8 mouse cellular contexts compared by ENCODE assay signal in the genomic region with DNA sequence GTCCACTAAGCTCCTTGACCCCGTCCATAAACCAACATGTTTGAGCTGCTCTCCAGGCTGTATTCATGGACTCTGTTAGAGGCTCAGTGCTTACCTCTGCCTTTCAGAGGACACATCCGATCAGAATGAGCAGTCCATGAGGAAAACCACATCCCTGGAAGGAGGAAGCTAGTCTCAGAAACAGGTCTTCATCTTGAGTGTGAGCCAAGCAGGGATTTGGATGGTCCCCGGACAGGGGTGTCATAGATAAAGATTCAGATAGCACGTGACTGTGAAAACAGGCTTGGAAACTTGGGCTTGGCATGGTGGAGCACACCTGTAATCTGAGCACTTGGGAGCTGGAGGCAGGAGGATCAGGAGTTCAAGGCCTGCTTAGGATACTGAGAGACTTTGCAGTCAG. TPM values are rescaled to one million over a fixed set of nuclear protein-coding genes. Genes with fewer than 3 reads are reported as not detected.
DNase-seq lines count a peak whose midpoint lies in the region; ATAC-seq and TF ChIP-seq lines count a peak whose summit lies in the region.

No protein-coding gene starts in this region.

- peaks cover 74% of the 10 kb centered on the region for H3K79me2 ChIP-seq in macrophage (ENCODE audit: inconsistent target)

- peaks cover 55% of the 10 kb centered on the region for H3K4me1 ChIP-seq in erythroblast, embryonic 14.5 days (ENCODE audit: control insufficient read depth)
- peaks cover 34% of the 10 kb centered on the region for H3K4me1 ChIP-seq in E14TG2a.4 (replicated peaks; ENCODE audit: low read depth, low read length)
- H3K4me1 ChIP-seq in hindbrain, embryonic 11.5 days (replicated peaks; ENCODE audit: control insufficient read depth, insufficient read depth, low read length): peaks cover 5% of the 10 kb centered on the region; the same call in 1 of the 2 replicates

- H3K36me3 ChIP-seq in erythroblast, embryonic 14.5 days (ENCODE audit: control insufficient read depth): peaks cover 60% of the 10 kb centered on the region
- H3K36me3 ChIP-seq in E14TG2a.4 (ENCODE audit: insufficient read depth, low read length): no peaks in the 10 kb centered on the region; the same call in 1 of the 2 replicates
- no peaks in the 10 kb centered on the region for H3K36me3 ChIP-seq in hindbrain, embryonic 11.5 days (ENCODE audit: control insufficient read depth, insufficient read depth, low read length)
- H3K36me3 ChIP-seq in macrophage (ENCODE audit: inconsistent target): no peaks in the 10 kb centered on the region

- H3K27me3 ChIP-seq in erythroblast, embryonic 14.5 days (ENCODE audit: control insufficient read depth): no peaks in the 10 kb centered on the region
- no peaks in the 10 kb centered on the region for H3K27me3 ChIP-seq in E14TG2a.4 (ENCODE audit: insufficient read depth, low read length)
- no peaks in the 10 kb centered on the region for H3K27me3 ChIP-seq in hindbrain, embryonic 11.5 days (ENCODE audit: control insufficient read depth, insufficient read depth, low read length)

- H3K9me3 ChIP-seq in erythroblast, embryonic 14.5 days (ENCODE audit: control insufficient read depth, low read length): no peaks in the 10 kb centered on the region
- no peaks in the 10 kb centered on the region for H3K9me3 ChIP-seq in E14TG2a.4 (ENCODE audit: low read length)
- H3K9me3 ChIP-seq in hindbrain, embryonic 11.5 days (ENCODE audit: control insufficient read depth, low read length): no peaks in the 10 kb centered on the region

- TF ChIP-seq CTCF in E14TG2a.4 (conservative IDR thresholded peaks at IDR 0.05; ENCODE audit: low read length): no peak

- intact Hi-C loops in left cerebral cortex, postnatal 25 days (cut with DNase I): no loop called here

- H3K9ac ChIP-seq in hindbrain, embryonic 11.5 days (ENCODE audit: low read depth, low read length): peak overlapping the region; percentile 37; the same call in 1 of the 2 replicates

- peak overlapping the region; percentile 45 for H3K4me2 ChIP-seq in hindbrain, embryonic 11.5 days (replicated peaks; ENCODE audit: low read depth, low read length)

- H3K4me3 ChIP-seq in erythroblast, embryonic 14.5 days (replicated peaks): peak overlapping the region; percentile 77
- H3K4me3 ChIP-seq in E14TG2a.4 (replicated peaks; ENCODE audit: low read length) (peak overlapping the region; percentile 82), macrophage (ENCODE audit: inconsistent target) (peak overlapping the region; percentile 71)
- peak overlapping the region; percentile 55 for H3K4me3 ChIP-seq in hindbrain, embryonic 11.5 days (ENCODE audit: low read depth, low read length)

- WGBS in hindbrain, embryonic 11.5 days: 59% methylated on average over 4 of the region's 4 CpGs
- 22% methylated on average over 4 of the region's 4 CpGs for WGBS in macrophage (ENCODE audit: missing documents)

- no peak for ATAC-seq in erythroblast, adult 5-6 weeks (replicated peaks; ENCODE audit: low FRiP score, poor library complexity, severe bottlenecking)
- no peak for ATAC-seq in hindbrain, embryonic 11.5 days (ENCODE audit: low FRiP score)
- no peak for ATAC-seq in granulocyte monocyte progenitor cell, adult 5-6 weeks (replicated peaks; ENCODE audit: poor library complexity, severe bottlenecking)

- no peak for DNase-seq in hindbrain, embryonic 11.5 days (ENCODE audit: low spot score)
- no peak for DNase-seq in left cerebral cortex, postnatal 25 days (ENCODE audit: low spot score in 2 of 2)
- no peak for DNase-seq in kidney, postnatal 14 days

- no peak overlapping the region for H3K27ac ChIP-seq in hindbrain, embryonic 11.5 days (ENCODE audit: low read depth, low read length)
- peak overlapping the region; percentile 95 for H3K27ac ChIP-seq in macrophage

RNA-seq across cellular contexts. Expression of gene Cdkn1b, which starts 9.7 kb away (rescaled TPM):
- 6.9 and 7.0 TPM in 2 replicates for polyA plus RNA-seq in erythroblast, embryonic 14.5 days (2012)
- total RNA-seq in erythroblast, adult 5-6 weeks (2015; ENCODE audit: low replicate concordance): 256 and 258 TPM in 2 replicates
- total RNA-seq in erythroblast, adult 5-6 weeks (2017; ENCODE audit: low replicate concordance): 354 and 386 TPM in 2 replicates
- polyA plus RNA-seq in hindbrain, embryonic 11.5 days (2014; fragmentation: Nextera tagmentation; extraction: Ambion mirVana): 23.9 and 24.1 TPM in 2 replicates
- 10 to 100 TPM; 14.1 to 72.0 (median 31.5) TPM for total RNA-seq in macrophage (2018; cell fraction: chromatin; rRNA removed)
- total RNA-seq in macrophage (2018; cell fraction: cytosol; rRNA removed): 10 to 100 TPM; 12.9 to 44.8 (median 20.9) TPM
- total RNA-seq in macrophage (2018; cell fraction: nucleus; rRNA removed): 10 to 100 TPM; 18.9 to 91.9 (median 37.5) TPM
- polyA plus RNA-seq in macrophage (2018): 13.0 to 49.2 TPM (median 33.8 TPM) in 3 replicates
- total RNA-seq in granulocyte monocyte progenitor cell, adult 5-6 weeks (2014; fragmentation: Nextera tagmentation): 16.9 and 18.1 TPM in 2 replicates
- 38.5 and 38.7 TPM in 2 replicates for total RNA-seq in granulocyte monocyte progenitor cell, adult 5-6 weeks (2017)
- total RNA-seq in left cerebral cortex, postnatal 25 days (2021): 10 to 100 TPM; 40.3 to 43.2 TPM

RNA-seq across cellular contexts. Expression of gene Gpr19, which starts 31.5 kb away (rescaled TPM):
- 0.36 and 0.61 TPM in 2 replicates for polyA plus RNA-seq in erythroblast, embryonic 14.5 days (2012)
- 2.7 and 5.0 TPM in 2 replicates for total RNA-seq in erythroblast, adult 5-6 weeks (2015; ENCODE audit: low replicate concordance)
- total RNA-seq in erythroblast, adult 5-6 weeks (2017; ENCODE audit: low replicate concordance): 2.1 and 8.3 TPM in 2 replicates
- 27.7 and 29.4 TPM in 2 replicates for polyA plus RNA-seq in hindbrain, embryonic 11.5 days (2014; fragmentation: Nextera tagmentation; extraction: Ambion mirVana)
- total RNA-seq in macrophage (2018; cell fraction: chromatin; rRNA removed): 1 to 10 TPM; 1.7 to 9.3 (median 4.4) TPM
- total RNA-seq in macrophage (2018; cell fraction: cytosol; rRNA removed): 1 to 10 TPM; 1.1 to 3.4 (median 1.8) TPM
- total RNA-seq in macrophage (2018; cell fraction: nucleus; rRNA removed): 1 to 10 TPM; 1.2 to 8.8 (median 3.6) TPM
- 2.1 to 4.4 TPM (median 2.6 TPM) in 3 replicates for polyA plus RNA-seq in macrophage (2018)
- total RNA-seq in granulocyte monocyte progenitor cell, adult 5-6 weeks (2014; fragmentation: Nextera tagmentation): 14.1 and 16.7 TPM in 2 replicates
- total RNA-seq in granulocyte monocyte progenitor cell, adult 5-6 weeks (2017): 6.6 TPM in 2 replicates
- total RNA-seq in left cerebral cortex, postnatal 25 days (2021): 10 to 100 TPM; 25.3 to 27.3 TPM

RNA-seq across cellular contexts. Expression of gene Apold1, which starts 51.6 kb away (rescaled TPM):
- polyA plus RNA-seq in erythroblast, embryonic 14.5 days (2012): 0.01 and 0.03 TPM in 2 replicates
- 0.19 and 2.1 TPM in 2 replicates for total RNA-seq in erythroblast, adult 5-6 weeks (2015; ENCODE audit: low replicate concordance)
- total RNA-seq in erythroblast, adult 5-6 weeks (2017; ENCODE audit: low replicate concordance): 4.9 and 6.4 TPM in 2 replicates
- polyA plus RNA-seq in hindbrain, embryonic 11.5 days (2014; fragmentation: Nextera tagmentation; extraction: Ambion mirVana): 3.0 and 3.7 TPM in 2 replicates
- total RNA-seq in macrophage (2018; cell fraction: chromatin; rRNA removed): under 1 TPM in 9 of 26 experiments, not detected in 17; 0.19 to 0.86 (median 0.31) TPM
- total RNA-seq in macrophage (2018; cell fraction: cytosol; rRNA removed): under 1 TPM in 21 of 26 experiments, not detected in 5; 0.03 to 0.70 (median 0.10) TPM
- total RNA-seq in macrophage (2018; cell fraction: nucleus; rRNA removed): 1 to 10 TPM in 1 of 26 experiments, under 1 TPM in 11, not detected in 14; 0.11 to 2.1 (median 0.33) TPM
- 0.06 TPM in 1 of 3 replicates, not detected in the others for polyA plus RNA-seq in macrophage (2018)
- not detected in 2 replicates for total RNA-seq in granulocyte monocyte progenitor cell, adult 5-6 weeks (2014; fragmentation: Nextera tagmentation)
- not detected in 2 replicates for total RNA-seq in granulocyte monocyte progenitor cell, adult 5-6 weeks (2017)
- total RNA-seq in left cerebral cortex, postnatal 25 days (2021): 1 to 10 TPM; 4.1 to 4.5 TPM

Comparison
In these comparisons a context has a peak if more than half of its experiments do, and no peak if none do; other contexts are left out.
1. RNA of gene Cdkn1b, which starts 9.7 kb away (total RNA-seq): 256 to 386 TPM in erythroblast, adult 5-6 weeks; 40.3 to 43.2 TPM in left cerebral cortex, postnatal 25 days and 16.9 to 38.7 TPM in granulocyte monocyte progenitor cell, adult 5-6 weeks; every median in the first group is over 4 times any median in the second.
2. Peak in every context shown above with its lines, with median percentiles within 50 percentile points of each other: H3K4me3 ChIP-seq.